In the genomic region with DNA sequence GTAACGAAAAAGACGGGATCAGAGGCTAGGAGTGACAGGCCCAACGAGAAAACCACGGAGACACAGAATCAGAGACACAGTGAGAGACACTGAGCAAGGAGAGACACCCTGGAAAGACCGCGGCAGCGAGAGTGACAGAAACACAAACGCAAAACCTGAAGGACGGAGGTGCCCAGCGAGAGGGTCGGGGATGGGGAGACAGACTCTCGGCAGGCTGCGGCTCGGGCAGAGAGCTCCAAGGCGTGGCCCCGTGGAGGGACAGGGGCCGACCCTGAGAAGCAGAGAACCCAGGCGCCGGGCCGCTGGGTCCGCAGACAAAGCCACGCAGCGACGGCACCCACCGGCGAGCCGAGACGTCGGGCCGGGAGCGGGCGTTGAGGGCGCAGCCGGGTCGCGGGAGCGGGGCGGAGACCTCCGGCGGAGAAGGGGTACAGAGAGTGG, we compare ENCODE assay signal across 9 mouse cellular contexts. TPM values are rescaled to one million over a fixed set of nuclear protein-coding genes. Genes with fewer than 3 reads are reported as not detected.
DNase-seq lines count a peak whose midpoint lies in the region; ATAC-seq and TF ChIP-seq lines count a peak whose summit lies in the region.
"Had no signal": no experiment of that assay in that cellular context is flagged by ENCODE, and none has a peak within 500 bp of the region (broad histone marks: within the 10 kb centered on the region; RNA-seq: fewer than 3 reads in every experiment).

No protein-coding gene starts in this region.

- TF ChIP-seq POLR2A in testis, adult 2 months (IDR thresholded peaks at IDR 0.05; ENCODE audit: control insufficient read depth, low read depth, low read length): no peak

- no peak for ATAC-seq in heart, embryonic 14.5 days (ENCODE audit: insufficient number of reproducible peaks, insufficient read depth, low FRiP score, low read depth)
- ATAC-seq in limb, embryonic 13.5 days (ENCODE audit: low FRiP score, low read depth): no peak
- no peak for ATAC-seq in stomach, embryonic 16.5 days (ENCODE audit: insufficient read depth, low FRiP score)
- no peak for ATAC-seq in inflammation-experienced regulatory T-cells, adult 6 months

- no peaks in the 10 kb centered on the region; the same call in 1 of the 2 replicates for H3K27me3 ChIP-seq in testis, adult 2 months (ENCODE audit: control insufficient read depth, insufficient read depth, low read length)
- peaks cover 87% of the 10 kb centered on the region for H3K27me3 ChIP-seq in heart, embryonic 14.5 days (ENCODE audit: control insufficient read depth, insufficient read depth, low read length)
- H3K27me3 ChIP-seq in limb, embryonic 13.5 days: peaks cover 85% of the 10 kb centered on the region
- H3K27me3 ChIP-seq in stomach, embryonic 16.5 days (ENCODE audit: control insufficient read depth, insufficient read depth, low read length): peaks cover 79% of the 10 kb centered on the region

- H3K9me3 ChIP-seq in heart, embryonic 14.5 days (ENCODE audit: control insufficient read depth, low read length): no peaks in the 10 kb centered on the region
- no peaks in the 10 kb centered on the region for H3K9me3 ChIP-seq in limb, embryonic 13.5 days
- H3K9me3 ChIP-seq in stomach, embryonic 16.5 days (replicated peaks; ENCODE audit: control insufficient read depth, low read length): no peaks in the 10 kb centered on the region

- under 1% methylated on average over 40 of the region's 40 CpGs for WGBS in heart, embryonic 14.5 days
- WGBS in limb, embryonic 13.5 days: 1% methylated on average over 39 of the region's 40 CpGs
- 1% methylated on average over 40 of the region's 40 CpGs for WGBS in stomach, embryonic 16.5 days

- H3K9ac ChIP-seq in heart, embryonic 14.5 days (ENCODE audit: low read length): no peak overlapping the region
- H3K9ac ChIP-seq in limb, embryonic 13.5 days: no peak overlapping the region; the same call in 1 of the 2 replicates
- H3K9ac ChIP-seq in stomach, embryonic 16.5 days (ENCODE audit: low read length): no peak overlapping the region

- peaks cover 26% of the 10 kb centered on the region for H3K4me1 ChIP-seq in testis, adult 2 months (ENCODE audit: control insufficient read depth, insufficient read depth, low read length)
- peaks cover 2 to 24% of the 10 kb centered on the region in 2 experiments; a peak in 3 of 4 replicates for H3K4me1 ChIP-seq in heart, embryonic 14.5 days (ENCODE audit: control insufficient read depth in 2 of 2, insufficient read depth in 2 of 2, low read length in 2 of 2)
- peaks cover 39% of the 10 kb centered on the region for H3K4me1 ChIP-seq in limb, embryonic 13.5 days
- H3K4me1 ChIP-seq in stomach, embryonic 16.5 days (ENCODE audit: control insufficient read depth, insufficient read depth, low read length): peaks cover 20% of the 10 kb centered on the region

- H3K4me3 ChIP-seq in testis, adult 2 months (ENCODE audit: control insufficient read depth, low read depth, low read length): peak overlapping the region; percentile 64
- H3K4me3 ChIP-seq in heart, embryonic 14.5 days (ENCODE audit: control insufficient read depth in 1 of 2, insufficient read depth in 1 of 2, low read depth in 1 of 2, low read length in 2 of 2): peak overlapping the region; percentile 13 to 36; a peak in 3 of 4 replicates
- peak overlapping the region; percentile 43 for H3K4me3 ChIP-seq in limb, embryonic 13.5 days
- H3K4me3 ChIP-seq in stomach, embryonic 16.5 days (replicated peaks; ENCODE audit: low read length): peak overlapping the region; percentile 34

- H3K36me3 ChIP-seq in testis, adult 2 months (ENCODE audit: control insufficient read depth, insufficient read depth, low read length): no peaks in the 10 kb centered on the region
- H3K36me3 ChIP-seq in heart, embryonic 14.5 days (ENCODE audit: control insufficient read depth, insufficient read depth, low read length): no peaks in the 10 kb centered on the region
- H3K36me3 ChIP-seq in limb, embryonic 13.5 days: no peaks in the 10 kb centered on the region
- no peaks in the 10 kb centered on the region for H3K36me3 ChIP-seq in stomach, embryonic 16.5 days (ENCODE audit: control insufficient read depth, insufficient read depth, low read length)

- H3K4me2 ChIP-seq in heart, embryonic 14.5 days (ENCODE audit: low read length): peak overlapping the region; percentile 61
- H3K4me2 ChIP-seq in limb, embryonic 13.5 days (replicated peaks): peak overlapping the region; percentile 65
- H3K4me2 ChIP-seq in stomach, embryonic 16.5 days (ENCODE audit: low read depth, low read length): peak overlapping the region; percentile 48

- no peak overlapping the region for H3K27ac ChIP-seq in testis, adult 2 months (ENCODE audit: control insufficient read depth, insufficient read depth, low read depth, low read length)
- H3K27ac ChIP-seq in heart, embryonic 14.5 days (replicated peaks in 1 of 2; ENCODE audit: control insufficient read depth in 1 of 2, insufficient read depth in 1 of 2, low read depth in 2 of 2, low read length in 2 of 2): no peak overlapping the region
- H3K27ac ChIP-seq in limb, embryonic 13.5 days: no peak overlapping the region
- H3K27ac ChIP-seq in stomach, embryonic 16.5 days (ENCODE audit: low read length): no peak overlapping the region

- no peak for TF ChIP-seq CTCF in testis, adult 2 months (IDR thresholded peaks at IDR 0.05; ENCODE audit: control insufficient read depth, insufficient read depth, insufficient replicate concordance, low read depth, low read length)

- no peak for DNase-seq in testis, postnatal 14 days (ENCODE audit: low spot score)
- DNase-seq in frontal cortex, postnatal 10 days (ENCODE audit: low spot score in 2 of 2): no peak
- DNase-seq in layer of hippocampus, adult 18-20 months (ENCODE audit: low spot score in 2 of 2): no peak

RNA-seq across cellular contexts. Expression of a gene that starts 2.9 kb away (rescaled TPM):
- 21.2 and 25.3 TPM in 2 replicates for polyA plus RNA-seq in testis, adult 2 months (2012; rRNA removed)
- polyA plus RNA-seq in heart, embryonic 14.5 days (2014; fragmentation: Nextera tagmentation; extraction: Ambion mirVana): not detected in 2 replicates
- 0.13 TPM in 1 of 2 replicates, not detected in the other for polyA plus RNA-seq in limb, embryonic 13.5 days (2015; fragmentation: Nextera tagmentation; extraction: Ambion mirVana)
- polyA plus RNA-seq in stomach, embryonic 16.5 days (2015; fragmentation: Nextera tagmentation; extraction: Ambion mirVana): 0.49 and 1.5 TPM in 2 replicates
- not detected for polyA plus RNA-seq in inflammation-experienced regulatory T-cells, adult 6 months (2017; shearing (Covaris generic))
- not detected for total RNA-seq in layer of hippocampus, adult 18-20 months (2021)
- total RNA-seq: heart, adult 18-20 months had no signal
